Mouse (Mus musculus): ENCODE measurements around the gene Cyp39a1.

Gene Cyp39a1

DNA sequence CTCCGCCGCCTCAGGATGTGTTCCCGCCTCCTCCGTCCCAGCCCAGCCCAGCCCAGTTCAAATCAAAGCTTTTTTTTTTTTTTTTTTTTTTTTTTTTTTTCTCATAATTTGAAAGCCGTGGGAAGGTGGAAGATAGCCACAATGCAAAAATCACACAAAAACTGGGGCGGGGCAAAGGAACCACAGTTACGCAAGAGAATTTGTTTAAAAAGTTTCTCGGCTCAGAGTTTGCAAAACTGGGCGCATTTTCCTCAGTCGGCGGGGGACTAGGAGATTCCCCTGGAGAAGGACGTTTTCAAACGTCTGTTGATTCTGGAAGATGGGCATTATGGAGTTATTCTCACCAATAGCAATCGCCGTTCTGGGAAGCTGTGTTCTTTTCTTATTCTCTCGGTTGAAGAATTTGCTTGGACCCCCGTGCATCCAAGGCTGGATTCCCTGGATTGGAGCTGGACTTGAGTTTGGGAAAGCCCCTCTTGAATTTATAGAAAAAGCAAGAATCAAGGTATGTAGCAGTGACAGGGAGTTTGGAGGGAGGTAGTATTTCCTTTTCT is at the start of gene Cyp39a1:
Cyp39a1 (plus strand) TSS at position 136 of the 554 bp plus-strand sequence.
- in situ Hi-C loops (cut with MseI, MboI) = no loop called here

DNA sequence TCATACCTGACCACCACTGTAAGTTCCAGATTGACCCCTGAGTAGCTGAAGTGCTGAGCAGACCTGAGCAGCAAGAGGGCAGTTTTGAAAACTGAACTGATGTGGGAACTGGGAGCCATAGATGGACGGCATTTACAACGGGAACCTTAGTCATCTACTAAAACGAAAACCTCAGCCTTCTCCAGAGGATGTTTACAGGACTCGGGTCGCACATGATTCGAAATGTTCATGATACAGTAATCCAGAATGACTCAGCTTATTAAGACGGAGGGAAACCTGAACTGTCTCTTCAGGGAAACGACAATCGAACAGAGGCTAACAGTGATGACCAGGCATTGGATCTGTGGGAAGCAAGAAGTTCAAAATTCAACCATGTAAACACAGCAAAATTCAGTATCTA is 48.1 kb upstream of the Cyp39a1 start:
- in situ Hi-C loops (cut with MseI, MboI) = loop anchor here in 1 of 2 experiments (25.0 kb wide), 1 partner anchor 357 kb away; the partner anchor contains the start of gene Adgrf1

DNA sequence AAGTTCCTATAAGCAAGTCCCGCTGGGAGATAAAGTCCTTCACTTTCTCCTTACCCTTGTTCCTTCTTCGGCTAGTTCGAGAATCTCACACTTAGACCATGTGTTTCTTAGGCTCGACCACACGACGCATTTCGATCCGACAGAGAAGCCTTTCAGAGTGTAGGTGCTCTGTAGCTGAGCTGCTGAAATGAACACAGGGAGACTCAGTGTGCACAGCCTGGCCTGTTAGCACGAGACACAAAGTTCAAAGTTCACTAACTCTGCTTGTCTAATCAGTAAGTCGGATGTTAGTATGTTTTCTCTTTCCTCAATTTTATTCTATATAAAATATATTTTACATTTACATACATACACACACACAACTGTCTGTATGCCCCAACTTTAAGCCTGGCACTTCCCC is 45.1 kb upstream of the Cyp39a1 start:
- in situ Hi-C loops (cut with MseI, MboI) = loop anchor here in 1 of 2 experiments (25.0 kb wide), 1 partner anchor 360 kb away; the partner anchor contains the start of gene Adgrf1

- in situ Hi-C loops (cut with MseI, MboI) = no loop called here
Measured at GRCm38 (mm10) chr17:43628246-43628645, 39.0 kb upstream of the Cyp39a1 start.

DNA sequence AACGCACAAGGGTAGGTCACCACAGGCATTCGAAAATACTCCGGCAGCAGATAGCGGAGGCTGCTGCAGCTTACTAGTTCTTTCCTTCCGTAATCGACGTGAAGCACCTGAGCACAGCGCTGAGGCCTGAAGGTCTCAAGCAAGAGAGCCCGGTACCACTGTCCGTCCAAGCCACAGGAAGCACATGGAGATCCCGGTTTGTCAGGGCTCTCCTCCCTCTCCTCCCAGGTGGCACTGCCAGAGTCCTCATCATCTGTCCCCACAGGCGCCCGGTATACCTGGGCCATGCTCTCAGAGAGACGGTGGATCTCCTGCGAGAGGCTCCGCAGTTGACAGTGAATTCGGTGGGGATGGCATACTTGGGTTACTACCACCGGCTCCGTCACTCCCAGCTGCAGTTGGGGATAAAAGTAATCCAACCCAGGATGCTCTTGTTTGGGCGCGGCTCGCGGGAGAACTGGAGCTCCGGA is 38.2 kb upstream of the Cyp39a1 start:
- in situ Hi-C loops (cut with MseI, MboI) = no loop called here

GRCm38 (mm10) chr17:43629496-43630426 is 37.5 kb upstream of the Cyp39a1 start, which contains the start of gene Tdrd6:
TSS of gene Tdrd6 (minus strand) at chr17:43630299.
- in situ Hi-C loops (cut with MseI, MboI) = no loop called here

DNA sequence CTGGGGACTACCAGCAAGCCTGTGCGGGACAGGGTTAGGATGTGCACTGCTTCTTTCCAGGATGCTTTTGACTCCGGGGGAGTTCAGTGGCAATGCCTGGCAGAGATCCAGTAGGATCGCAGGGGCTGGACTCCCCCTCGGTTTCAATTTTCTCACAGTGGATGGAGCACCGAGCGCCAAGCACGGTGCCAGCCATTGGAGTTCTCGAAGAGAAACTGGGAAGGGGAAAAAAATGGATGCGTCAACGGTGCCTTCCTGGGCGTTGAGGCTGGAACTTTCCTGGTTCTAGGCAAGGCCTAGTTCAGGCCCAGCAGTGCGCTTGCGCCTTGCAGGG is 36.8 kb upstream of the Cyp39a1 start:
- in situ Hi-C loops (cut with MseI, MboI) = no loop called here

GRCm38 (mm10) chr17:43637146-43637545 is 30.1 kb upstream of the Cyp39a1 start:
- in situ Hi-C loops (cut with MseI, MboI) = no loop called here

- in situ Hi-C loops (cut with MseI, MboI) = no loop called here
Measured at GRCm38 (mm10) chr17:43640825-43641224, 26.4 kb upstream of the Cyp39a1 start.

DNA sequence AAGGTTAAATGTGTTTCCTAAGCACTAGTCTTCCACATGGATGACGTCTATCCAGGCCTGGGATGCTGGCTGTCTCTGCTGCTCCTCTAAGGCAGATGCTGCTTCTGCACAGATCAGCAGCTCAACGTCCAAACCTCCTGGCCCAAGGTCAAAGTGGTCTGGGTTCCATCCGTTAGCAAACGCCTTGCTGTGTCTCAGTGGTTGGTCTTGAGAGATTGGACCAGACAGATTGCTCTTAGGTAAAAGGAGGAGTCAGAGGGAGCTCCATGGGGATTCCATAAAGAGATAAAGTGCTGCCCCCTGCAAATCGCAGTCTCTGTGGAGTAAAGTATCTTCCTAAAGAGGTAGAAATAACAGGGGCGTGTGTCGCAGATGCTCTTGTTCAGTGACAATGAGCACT is 24.0 kb upstream of the Cyp39a1 start:
- in situ Hi-C loops (cut with MseI, MboI) = no loop called here

- in situ Hi-C loops (cut with MseI, MboI) = no loop called here
Measured at GRCm38 (mm10) chr17:43644375-43644774, 22.9 kb upstream of the Cyp39a1 start.

DNA sequence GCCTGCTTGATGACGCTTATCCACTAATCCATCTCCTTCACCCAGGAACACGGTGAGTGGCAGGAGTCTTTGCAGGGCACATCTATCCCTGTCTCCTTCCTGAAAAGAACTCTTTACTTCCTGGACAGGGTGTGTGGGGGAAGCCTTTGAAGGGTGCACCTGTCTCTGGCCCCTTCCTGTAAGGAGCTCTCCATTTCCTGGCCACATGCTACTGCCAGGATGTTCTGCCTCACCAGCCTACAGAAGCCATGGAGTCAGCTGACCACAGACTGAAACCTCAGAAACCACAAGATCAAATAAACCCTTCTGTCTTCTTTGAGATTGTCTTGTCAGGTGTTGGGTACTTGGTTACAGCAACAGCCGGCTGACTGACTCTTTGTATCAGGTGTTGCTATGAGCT is 22.1 kb upstream of the Cyp39a1 start:
- in situ Hi-C loops (cut with MseI, MboI) = no loop called here

DNA sequence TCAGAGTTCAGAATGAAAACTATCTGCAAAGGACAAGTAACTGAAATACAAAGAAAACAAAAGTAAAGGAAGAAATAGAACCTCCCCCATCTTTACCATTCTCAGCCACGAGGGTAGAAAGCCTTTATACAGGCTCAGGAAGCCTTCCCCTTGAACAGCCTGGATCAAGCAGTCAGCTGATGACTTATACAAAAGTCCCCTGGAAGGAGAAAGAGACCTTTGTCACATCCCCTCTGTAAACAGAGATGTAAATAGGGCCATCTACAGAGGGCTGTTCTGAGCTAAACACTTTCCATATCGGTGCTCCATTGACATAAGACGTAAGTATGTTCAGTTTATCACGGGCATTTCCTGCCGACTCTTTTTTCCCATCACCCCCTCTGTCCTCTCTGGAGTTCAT is 20.3 kb upstream of the Cyp39a1 start:
- in situ Hi-C loops (cut with MseI, MboI) = no loop called here

GRCm38 (mm10) chr17:43649641-43650436 is 17.4 kb upstream of the Cyp39a1 start:
- in situ Hi-C loops (cut with MseI, MboI) = no loop called here

DNA sequence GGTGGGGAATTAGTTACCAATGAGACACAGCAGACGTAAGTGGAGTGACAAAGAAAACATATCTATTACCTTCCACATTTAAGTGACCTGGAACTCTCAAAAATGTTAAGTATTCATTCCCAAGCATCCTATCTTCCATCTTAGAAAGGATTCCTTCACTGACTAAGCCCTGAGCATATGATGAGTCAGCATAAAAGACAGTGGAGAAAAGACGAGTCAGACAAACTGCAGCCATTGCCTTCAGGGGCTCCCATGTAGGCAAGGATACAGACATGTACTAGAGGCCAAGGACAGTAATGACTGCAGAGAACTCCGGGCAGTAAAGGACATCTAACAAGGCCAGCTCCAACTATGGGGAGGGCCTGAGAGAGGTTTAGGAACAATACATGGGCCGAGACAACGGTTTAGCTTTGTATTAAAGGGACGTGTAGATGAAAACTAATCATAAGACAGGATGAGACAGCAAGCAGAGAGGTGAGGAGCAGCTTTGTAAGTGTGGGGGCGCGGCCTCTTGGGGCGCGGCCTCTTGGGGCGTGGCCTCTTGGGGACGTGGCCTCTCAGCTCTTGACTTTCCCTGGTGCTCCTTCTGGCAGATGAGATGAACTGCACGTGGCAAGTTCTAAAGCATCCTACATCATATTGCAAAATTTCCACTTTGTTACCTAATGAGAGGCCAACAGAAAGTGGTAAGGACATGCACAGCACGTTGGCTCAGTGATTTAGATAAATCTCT is 15.7 kb upstream of the Cyp39a1 start:
- in situ Hi-C loops (cut with MseI, MboI) = no loop called here

DNA sequence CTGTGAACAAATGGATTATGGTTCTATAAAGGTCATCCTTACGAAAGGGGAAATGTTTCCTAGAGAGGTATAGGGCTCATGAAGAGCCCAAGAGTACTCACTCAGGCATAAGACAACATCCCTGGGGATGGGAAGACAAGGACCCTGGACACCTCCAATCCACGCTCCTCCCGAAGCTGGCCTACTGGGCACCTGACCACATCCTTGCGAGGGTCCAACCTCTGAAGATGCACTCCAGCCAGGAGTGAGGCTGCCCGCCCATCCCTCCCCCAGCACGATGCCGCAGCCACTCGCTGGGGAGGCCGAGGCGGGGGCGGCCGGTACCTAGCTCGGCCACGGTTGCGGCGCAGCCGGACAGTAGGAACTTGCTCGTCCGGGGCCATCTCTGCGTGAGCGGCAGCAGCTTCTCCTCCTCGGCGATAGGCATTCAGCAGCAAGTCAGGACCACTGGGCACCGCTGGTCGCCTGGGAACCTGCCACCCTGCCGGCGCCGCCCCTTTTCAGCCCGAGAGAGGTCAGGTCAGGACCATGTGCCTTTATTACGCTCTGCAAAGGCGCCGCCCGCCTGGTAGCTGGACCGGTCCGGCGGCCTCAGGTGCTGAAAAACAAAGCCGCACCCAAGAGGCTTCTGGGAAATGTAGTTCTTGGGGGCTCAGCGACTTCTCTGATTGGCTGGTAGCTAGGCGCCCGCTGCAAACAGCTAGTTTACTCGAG is 492 bp upstream of the Cyp39a1 start, which contains the start of gene Slc25a27:
Slc25a27 (minus strand) TSS at position 639 of the 714 bp plus-strand sequence.
- in situ Hi-C loops (cut with MseI, MboI) = no loop called here

- in situ Hi-C loops (cut with MseI, MboI) = no loop called here
Measured at GRCm38 (mm10) chr17:43669145-43669695, 2.0 kb downstream of the Cyp39a1 start.

DNA sequence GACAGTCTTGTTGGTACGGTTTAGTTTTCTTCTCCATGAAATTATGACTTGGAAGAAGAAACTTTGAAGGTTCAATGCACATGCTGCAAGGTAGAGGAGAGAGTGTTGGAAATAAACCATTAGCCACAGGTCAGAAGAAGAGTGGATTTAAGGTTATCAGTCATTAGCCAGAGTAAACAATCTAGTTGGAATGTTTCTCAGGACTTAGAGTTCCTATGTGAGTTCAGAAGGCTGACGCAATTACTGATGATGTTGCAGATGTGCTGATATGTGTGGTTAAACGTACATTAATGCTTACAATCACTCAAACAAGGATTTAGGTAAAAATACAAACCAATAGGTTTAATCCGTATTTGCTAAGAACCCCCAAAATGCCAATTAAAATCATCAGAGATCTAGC is 4.7 kb downstream of the Cyp39a1 start:
- in situ Hi-C loops (cut with MseI, MboI) = no loop called here

DNA sequence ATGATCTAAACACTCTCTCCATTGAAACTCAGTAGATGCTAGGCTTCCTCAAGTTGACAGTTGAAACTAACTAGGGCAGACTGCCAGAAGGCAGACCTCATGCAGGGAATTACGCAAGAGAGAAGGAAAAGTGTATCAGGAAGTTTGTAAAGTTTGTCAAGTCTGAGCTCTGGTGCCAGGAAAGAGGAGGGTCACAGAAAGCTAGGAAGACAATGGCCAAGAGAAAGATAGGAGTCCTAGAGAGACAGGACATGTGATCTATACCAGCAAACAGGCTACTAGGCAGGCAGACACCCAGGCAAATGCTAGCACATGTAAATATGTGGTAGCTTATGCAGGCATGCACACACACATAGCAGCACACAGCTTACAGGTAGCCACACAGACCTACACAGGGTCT is 8.0 kb downstream of the Cyp39a1 start:
- in situ Hi-C loops (cut with MseI, MboI) = no loop called here

DNA sequence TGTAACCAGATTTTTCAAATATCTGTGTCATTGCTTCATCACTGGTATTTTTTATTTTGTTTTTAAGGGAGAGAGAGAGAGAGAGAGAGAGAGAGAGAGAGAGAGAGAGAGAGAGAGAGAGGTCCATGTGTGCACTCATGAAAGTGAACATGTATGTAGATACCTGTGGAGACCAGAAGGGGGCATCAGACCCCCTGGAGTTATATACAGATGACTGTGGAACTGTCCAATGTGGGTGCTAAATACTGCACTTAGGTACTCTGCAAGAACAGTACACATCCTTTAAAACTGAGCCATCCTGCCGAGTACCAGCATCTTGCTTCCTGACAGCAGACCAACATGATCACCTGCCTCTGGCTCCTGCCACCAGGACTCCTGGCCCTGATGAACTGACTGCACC is 9.0 kb downstream of the Cyp39a1 start:
- in situ Hi-C loops (cut with MseI, MboI) = no loop called here

All from mouse trophoblast stem cell (cell line).